Mouse (Mus musculus) cerebellum, adult 8-10 months (tissue): ENCODE data around the gene Vwa8.
"Not testable (repeated sequence)": the region's sequence is repeated elsewhere in the genome, so short reads cannot be mapped to it uniquely, and the experiment has no call there.

ENCODE experiments used
- DNase-seq: peaks from one replicate; pipeline ENCODE4 v3.0.0; 2022

Vwa8 gene

GRCm38 (mm10) chr14:78993515-78993914, 144.7 kb downstream of the Vwa8 start:
- no peak for DNase-seq

- no peak for DNase-seq
Measured at GRCm38 (mm10) chr14:78996359-78996758, 147.5 kb downstream of the Vwa8 start.

- DNase-seq, result no peak
Measured at GRCm38 (mm10) chr14:79003576-79003975, 154.7 kb downstream of the Vwa8 start.

- DNase-seq, result not testable (repeated sequence)
Measured at GRCm38 (mm10) chr14:79017710-79018109, 168.9 kb downstream of the Vwa8 start.

GRCm38 (mm10) chr14:79018564-79018963, 169.7 kb downstream of the Vwa8 start:
- DNase-seq, result no peak

- no peak for DNase-seq
Measured at GRCm38 (mm10) chr14:79021725-79022124, 172.9 kb downstream of the Vwa8 start.

GRCm38 (mm10) chr14:79028996-79029575, 180.2 kb downstream of the Vwa8 start:
- no peak for DNase-seq

- DNase-seq, result no peak
Measured at GRCm38 (mm10) chr14:79030715-79031114, 181.9 kb downstream of the Vwa8 start.

- no peak for DNase-seq
Measured at GRCm38 (mm10) chr14:79031230-79031740, 182.4 kb downstream of the Vwa8 start.

- no peak for DNase-seq
Measured at GRCm38 (mm10) chr14:79033396-79033795, 184.5 kb downstream of the Vwa8 start.

GRCm38 (mm10) chr14:79034511-79034913, 185.7 kb downstream of the Vwa8 start:
- no peak for DNase-seq

- DNase-seq, result no peak
Measured at GRCm38 (mm10) chr14:79035575-79035974, 186.7 kb downstream of the Vwa8 start.

- no peak for DNase-seq
Measured at GRCm38 (mm10) chr14:79047186-79047585, 198.3 kb downstream of the Vwa8 start.

GRCm38 (mm10) chr14:79047956-79048355, 199.1 kb downstream of the Vwa8 start:
- DNase-seq, result no peak

- DNase-seq, result no peak
Measured at GRCm38 (mm10) chr14:79049544-79049943, 200.7 kb downstream of the Vwa8 start.

GRCm38 (mm10) chr14:79065636-79066035, 216.8 kb downstream of the Vwa8 start:
- no peak for DNase-seq

- no peak for DNase-seq
Measured at GRCm38 (mm10) chr14:79069515-79069914, 220.7 kb downstream of the Vwa8 start.

GRCm38 (mm10) chr14:79074786-79075185, 225.9 kb downstream of the Vwa8 start:
- DNase-seq, result no peak

- no peak for DNase-seq
Measured at GRCm38 (mm10) chr14:79076560-79077300, 227.9 kb downstream of the Vwa8 start.

GRCm38 (mm10) chr14:79083573-79083972, 234.7 kb downstream of the Vwa8 start:
- DNase-seq, result no peak

- no peak for DNase-seq
Measured at GRCm38 (mm10) chr14:79086006-79086405, 237.2 kb downstream of the Vwa8 start.

GRCm38 (mm10) chr14:79089464-79089863, 240.6 kb downstream of the Vwa8 start:
- DNase-seq, result no peak

- no peak for DNase-seq
Measured at GRCm38 (mm10) chr14:79097181-79097580, 248.3 kb downstream of the Vwa8 start.
